Mouse (Mus musculus) stomach, embryonic 16.5 days (tissue): ENCODE measurements around the gene Iars. TPM values are rescaled to one million over a fixed set of nuclear protein-coding genes. Genes with fewer than 3 reads are reported as not detected.

Experiments
- ATAC-seq: fragments of 200-750 bp; cut with Nextera tagmentation; 2 replicates; pipeline ENCODE4 v1.8.0; 2017; ENCODE audit warnings: moderate number of reproducible peaks, moderate TSS enrichment; ENCODE audit not compliant: insufficient read depth, low FRiP score
- H3K27ac ChIP-seq: fragments of 300-500 bp; sonication (generic); 2 replicates; pipeline ENCODE4 v1.5.1; 2014; ENCODE audit warnings: low read length
- H3K27me3 ChIP-seq: fragments of 300-500 bp; sonication (generic); 2 replicates; pipeline ENCODE4 v1.6.1; 2014; ENCODE audit warnings: low read length, control low read depth, mixed read lengths; ENCODE audit not compliant: control insufficient read depth, insufficient read depth
- H3K36me3 ChIP-seq: fragments of 300-500 bp; sonication (generic); 2 replicates; pipeline ENCODE4 v1.6.1; 2014; ENCODE audit warnings: low read length; ENCODE audit not compliant: control insufficient read depth, insufficient read depth
- H3K4me1 ChIP-seq: fragments of 300-500 bp; sonication (generic); 2 replicates; pipeline ENCODE4 v1.6.1; 2014; ENCODE audit warnings: low read length, control low read depth, mixed read lengths; ENCODE audit not compliant: control insufficient read depth, insufficient read depth
- H3K4me2 ChIP-seq: fragments of 300-500 bp; sonication (generic); 2 replicates; pipeline ENCODE4 v1.6.1; 2014; ENCODE audit warnings: low read depth, low read length, mixed read lengths
- H3K4me3 ChIP-seq: fragments of 300-500 bp; sonication (generic); replicated peaks from 2 replicates; pipeline ENCODE4 v1.5.1; 2014; ENCODE audit warnings: mild to moderate bottlenecking, low read length
- H3K9ac ChIP-seq: fragments of 300-500 bp; sonication (generic); 2 replicates; pipeline ENCODE4 v1.6.1; 2014; ENCODE audit warnings: low read length
- H3K9me3 ChIP-seq: fragments of 300-500 bp; sonication (generic); replicated peaks from 2 replicates; pipeline ENCODE4 v1.6.1; 2016; ENCODE audit warnings: low read length, control low read depth; ENCODE audit not compliant: control insufficient read depth
- WGBS: fragments of 180-500 bp; shearing (Covaris S2); extraction: QIAGEN DNeasy Blood & Tissue Kit; methylation state at CpG from one replicate; pipeline ENCODE4 v1.1.7; 2014; 5-methylcytosine and 5-hydroxymethylcytosine counted together
- polyA plus RNA-seq: library from polyadenylated mRNA; unstranded; fragments of >200 nt; fragmentation: Nextera tagmentation; extraction: Ambion mirVana; gene quantifications from 2 replicates; pipeline ENCODE4 v1.2.1, GENCODE M21; 2015

Gene Iars
- polyA plus RNA-seq, 1 experiment from 2014 or later, result 78.1 TPM

DNA sequence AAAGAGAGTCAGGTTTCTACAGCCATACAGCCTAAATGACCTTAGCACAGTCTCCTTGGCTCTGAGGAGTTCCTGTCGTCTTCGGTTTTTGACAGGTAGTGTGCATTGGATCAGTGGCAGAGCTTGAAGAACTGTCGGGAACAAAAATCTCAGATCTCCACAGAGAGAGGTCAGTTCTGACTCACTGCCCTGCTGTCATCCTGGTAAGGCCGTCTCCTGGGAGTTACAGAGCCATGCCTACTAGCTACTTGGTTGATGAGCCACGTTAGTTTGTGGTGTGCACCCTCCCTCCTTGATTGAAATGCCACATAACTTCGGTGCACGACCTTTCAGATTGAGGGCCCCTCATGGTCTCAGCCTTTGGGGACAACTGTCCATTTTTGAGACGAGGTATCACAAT lies 26.4 kb downstream of the Iars start:
- Histone ChIP-seq H3K36me3 (peaks cover 31% of the 10 kb centered on the region), H3K4me2 (no peak overlapping the region), H3K4me1 (no peaks in the 10 kb centered on the region), H3K9ac (no peak overlapping the region), H3K27me3 (no peaks in the 10 kb centered on the region), H3K4me3 (no peak overlapping the region), H3K27ac (no peak overlapping the region), H3K9me3 (no peaks in the 10 kb centered on the region)
- WGBS, result 89% methylated on average over 8 of the region's 8 CpGs
- no peak for ATAC-seq

DNA sequence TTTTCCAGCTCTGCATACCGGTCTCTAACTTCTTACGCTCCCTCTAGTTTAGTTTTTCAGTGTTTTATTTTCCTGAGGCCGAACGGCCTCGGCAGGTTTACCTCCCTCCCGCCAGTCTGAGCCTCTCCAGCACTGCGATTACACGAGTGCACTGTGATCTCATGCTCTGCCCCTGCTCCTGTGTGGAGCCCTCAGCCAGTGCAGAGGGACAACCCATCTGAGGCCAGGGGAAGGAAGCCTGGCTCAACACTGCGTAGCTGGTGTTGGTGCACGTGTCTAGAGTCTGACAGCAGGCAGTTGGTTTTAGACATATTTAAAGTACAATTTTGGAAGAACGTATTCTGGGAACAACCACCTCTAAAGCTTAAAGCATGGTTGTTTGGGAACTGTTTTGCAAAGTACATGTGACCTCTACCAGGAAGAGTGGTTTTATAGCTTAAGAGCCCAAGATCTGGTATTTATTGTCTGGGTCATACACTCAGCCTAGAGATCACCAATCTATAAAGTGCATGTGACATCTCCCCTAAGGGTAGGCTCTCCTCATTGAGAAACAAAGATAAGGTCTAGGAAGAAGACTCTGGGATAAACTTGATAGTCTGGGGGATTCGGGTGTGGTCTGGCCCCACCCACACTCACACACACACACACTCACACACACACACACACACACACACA lies 30.3 kb downstream of the Iars start:
- H3K9me3 ChIP-seq, result no peaks in the 10 kb centered on the region
- no peak overlapping the region for H3K27ac ChIP-seq
- no peaks in the 10 kb centered on the region for H3K27me3 ChIP-seq
- WGBS, result 90% methylated on average over 12 of the region's 12 CpGs
- no peak overlapping the region for H3K4me2 ChIP-seq
- H3K4me1 ChIP-seq, result no peaks in the 10 kb centered on the region
- no peak overlapping the region for H3K9ac ChIP-seq
- H3K36me3 ChIP-seq, result peaks cover 25% of the 10 kb centered on the region
- no peak overlapping the region for H3K4me3 ChIP-seq
- no peak for ATAC-seq

DNA sequence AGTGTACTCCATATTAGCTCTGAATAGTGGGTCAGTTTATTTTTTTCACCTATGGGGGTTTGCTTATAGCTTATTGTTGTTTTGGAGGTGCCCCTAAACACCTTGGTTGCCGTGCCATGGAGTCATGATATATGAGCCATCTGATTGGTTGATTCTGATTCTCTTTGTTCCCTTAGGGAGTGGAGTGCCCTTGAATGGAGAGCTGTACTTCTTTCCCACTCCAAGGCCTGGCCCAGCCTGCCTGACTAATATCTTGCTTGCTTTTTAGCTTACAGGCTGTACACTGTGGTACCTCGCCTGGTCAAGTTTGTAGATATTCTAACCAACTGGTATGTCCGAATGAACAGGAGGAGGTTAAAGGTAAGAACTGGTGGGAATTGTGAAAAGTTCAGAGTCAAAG lies 37.4 kb downstream of the Iars start:
- no peak overlapping the region for H3K4me3 ChIP-seq
- no peaks in the 10 kb centered on the region for H3K4me1 ChIP-seq
- H3K27me3 ChIP-seq, result no peaks in the 10 kb centered on the region
- no peak overlapping the region for H3K4me2 ChIP-seq
- no peak for ATAC-seq
- no peak overlapping the region for H3K27ac ChIP-seq
- peaks cover 34% of the 10 kb centered on the region for H3K36me3 ChIP-seq
- no peak overlapping the region for H3K9ac ChIP-seq
- 89% methylated on average over 3 of the region's 3 CpGs for WGBS
- H3K9me3 ChIP-seq, result no peaks in the 10 kb centered on the region

DNA sequence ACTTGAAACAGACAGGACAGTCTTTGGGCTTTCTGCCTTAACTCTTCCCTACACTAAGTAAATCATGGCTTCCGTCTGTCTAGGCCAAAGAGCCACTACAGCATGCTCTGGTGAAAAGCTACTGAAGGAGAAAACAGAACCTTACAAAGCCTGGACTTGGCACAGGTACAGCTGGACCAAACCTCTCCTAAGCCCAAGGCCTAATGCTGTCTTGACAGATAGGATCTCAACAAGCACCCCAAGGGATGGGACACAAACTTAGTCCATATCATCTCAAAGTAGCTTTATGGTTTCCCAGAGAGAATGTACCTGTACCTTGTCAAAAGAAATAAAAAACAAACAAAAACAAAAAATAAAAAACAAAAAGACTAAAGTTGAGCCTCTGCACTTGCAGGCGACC lies 54.5 kb downstream of the Iars start:
- Histone ChIP-seq H3K9me3 (no peaks in the 10 kb centered on the region), H3K27ac (no peak overlapping the region), H3K36me3 (peaks cover 11% of the 10 kb centered on the region), H3K4me2 (no peak overlapping the region), H3K4me1 (no peaks in the 10 kb centered on the region), H3K4me3 (no peak overlapping the region), H3K9ac (no peak overlapping the region), H3K27me3 (no peaks in the 10 kb centered on the region)
- no peak for ATAC-seq
- WGBS, result 83% methylated on average over 2 of the region's 2 CpGs

DNA sequence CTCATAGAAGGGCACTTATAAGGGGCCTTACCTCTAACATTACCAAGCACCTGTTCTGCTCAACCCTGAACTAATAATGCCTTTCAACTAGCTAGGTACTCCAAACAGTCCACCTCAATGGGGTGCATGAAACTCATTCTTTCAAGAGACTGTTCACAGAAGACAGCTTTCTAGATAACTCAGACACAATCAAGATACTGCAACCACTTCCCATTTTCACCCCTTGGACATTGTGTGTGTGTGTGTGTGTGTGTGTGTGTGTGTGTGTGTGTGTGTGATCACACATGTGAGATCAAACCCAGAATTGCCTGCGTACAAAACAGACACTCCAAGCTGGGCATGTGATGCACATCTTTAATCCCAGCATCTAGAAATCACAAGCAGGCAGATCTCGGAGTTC lies 56.1 kb downstream of the Iars start:
- H3K9me3 ChIP-seq, result no peaks in the 10 kb centered on the region

DNA sequence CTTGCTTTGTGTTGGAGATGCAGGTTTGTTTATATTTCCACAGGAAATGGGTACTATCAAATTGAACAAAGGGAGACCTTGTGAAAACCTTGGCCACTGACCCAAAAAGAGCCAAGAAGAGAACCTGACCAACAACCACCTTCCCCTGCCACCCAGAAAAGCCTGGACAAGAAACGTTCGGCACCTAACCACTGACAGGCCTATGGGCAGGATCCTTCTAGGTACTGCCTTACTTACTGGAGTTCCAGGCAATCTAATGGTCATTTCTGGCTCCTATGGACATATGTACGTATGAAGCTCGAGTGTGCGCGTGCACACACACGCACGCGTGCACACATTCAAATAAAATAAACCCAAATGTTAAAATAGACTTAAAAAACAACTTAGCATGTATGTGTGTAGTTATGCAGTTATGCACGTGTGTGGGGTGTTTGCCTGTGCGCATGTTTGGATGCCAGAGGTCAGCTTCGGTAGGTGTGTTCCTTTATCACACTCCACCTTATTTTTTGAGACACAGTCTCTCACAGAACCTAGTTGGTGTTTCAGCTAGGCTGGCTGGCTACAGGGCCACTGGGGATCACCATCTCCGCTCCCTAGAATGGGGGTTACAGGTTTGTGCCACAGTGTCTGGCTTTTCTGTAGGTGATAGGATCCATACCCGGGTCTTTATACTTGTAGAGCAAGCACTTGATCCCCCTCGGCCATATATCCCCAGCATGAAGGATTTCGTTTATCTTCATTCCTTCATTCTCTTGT lies 59.6 kb downstream of the Iars start:
- ATAC-seq, result no peak
- no peak overlapping the region for H3K4me3 ChIP-seq
- no peaks in the 10 kb centered on the region for H3K36me3 ChIP-seq
- 90% methylated on average over 16 of the region's 16 CpGs for WGBS
- no peak overlapping the region for H3K9ac ChIP-seq
- H3K4me2 ChIP-seq, result no peak overlapping the region
- no peaks in the 10 kb centered on the region for H3K4me1 ChIP-seq
- H3K27ac ChIP-seq, result no peak overlapping the region
- H3K27me3 ChIP-seq, result no peaks in the 10 kb centered on the region
- H3K9me3 ChIP-seq, result no peaks in the 10 kb centered on the region

More for the DNA sequence above, 56.1 kb downstream of the Iars start:
- H3K4me3 ChIP-seq, result no peak overlapping the region
- H3K4me2 ChIP-seq, result no peak overlapping the region
- WGBS, result 85% methylated on average over 2 of the region's 2 CpGs
- no peaks in the 10 kb centered on the region for H3K27me3 ChIP-seq
- H3K36me3 ChIP-seq, result peaks cover 5% of the 10 kb centered on the region; the same call in 1 of the 2 replicates
- ATAC-seq, result no peak
- no peak overlapping the region for H3K27ac ChIP-seq
- H3K9ac ChIP-seq, result no peak overlapping the region
- H3K4me1 ChIP-seq, result no peaks in the 10 kb centered on the region

DNA sequence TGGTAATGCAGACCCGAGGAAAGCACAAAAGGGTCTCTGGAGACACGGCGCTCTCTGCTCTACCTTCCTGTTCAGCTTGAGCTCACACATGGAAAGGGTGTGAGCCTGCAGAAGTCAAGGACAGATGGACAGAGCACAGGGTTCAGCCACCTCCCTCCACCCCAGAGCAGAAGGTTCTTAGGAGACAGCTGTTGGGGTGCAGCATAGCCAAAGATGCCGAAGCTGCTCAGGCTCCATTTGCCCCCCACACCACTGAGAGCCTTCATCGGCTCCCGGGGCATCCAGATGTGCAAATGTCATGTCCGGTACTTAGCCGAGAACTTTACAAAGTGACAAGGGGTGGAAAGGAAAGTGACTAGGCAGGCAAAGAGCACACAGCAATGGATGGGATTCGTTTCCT lies 74.7 kb downstream of the Iars start:
- no peak for ATAC-seq
- Histone ChIP-seq H3K36me3 (no peaks in the 10 kb centered on the region), H3K9ac (no peak overlapping the region), H3K27me3 (no peaks in the 10 kb centered on the region), H3K4me3 (no peak overlapping the region), H3K4me1 (no peaks in the 10 kb centered on the region), H3K27ac (no peak overlapping the region), H3K4me2 (no peak overlapping the region), H3K9me3 (no peaks in the 10 kb centered on the region)
- WGBS, result 87% methylated on average over 9 of the region's 9 CpGs

DNA sequence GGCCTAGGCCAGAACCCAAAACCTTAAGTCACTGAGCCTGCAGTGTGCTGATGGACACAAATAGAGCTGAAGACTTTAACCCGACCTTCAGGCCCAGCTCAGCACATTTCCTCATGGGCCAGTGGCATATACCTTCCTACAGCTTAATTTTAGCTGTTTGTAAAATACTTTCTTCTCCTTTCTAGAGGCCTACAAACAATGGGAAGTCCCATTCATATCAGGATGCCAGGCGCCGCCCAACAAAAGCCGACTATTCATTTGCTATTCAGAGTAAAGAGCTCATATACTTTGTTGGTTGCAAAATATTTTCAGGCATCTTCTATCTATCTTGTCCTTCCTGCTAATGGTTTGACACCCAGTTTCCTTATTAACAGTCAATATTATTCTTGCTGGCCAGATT lies 76.1 kb downstream of the Iars start:
- Histone ChIP-seq H3K4me1 (no peaks in the 10 kb centered on the region), H3K36me3 (no peaks in the 10 kb centered on the region), H3K4me3 (no peak overlapping the region), H3K9me3 (no peaks in the 10 kb centered on the region), H3K9ac (no peak overlapping the region), H3K4me2 (no peak overlapping the region), H3K27me3 (no peaks in the 10 kb centered on the region), H3K27ac (no peak overlapping the region)
- WGBS, result 81% methylated on average over 4 of the region's 4 CpGs
- no peak for ATAC-seq

DNA sequence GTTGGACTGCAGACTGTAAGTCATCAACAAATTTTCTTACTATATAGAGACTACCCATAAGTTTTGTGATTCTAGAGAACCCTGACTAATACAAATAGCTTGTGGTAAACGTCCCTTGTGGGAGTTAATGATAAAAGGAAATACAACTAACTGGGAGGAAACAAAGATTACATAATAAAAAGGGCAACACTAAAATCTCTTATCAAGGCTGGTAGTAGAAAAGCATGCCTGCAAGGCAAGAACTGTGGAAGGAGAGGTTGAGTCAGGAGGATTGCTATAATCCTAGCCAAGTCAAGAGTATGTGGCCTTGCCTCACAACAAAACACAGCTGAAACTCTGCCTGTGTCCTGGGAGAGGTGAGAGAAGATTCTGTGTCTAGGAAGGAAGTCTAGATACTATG lies 78.8 kb downstream of the Iars start:
- no peak overlapping the region for H3K4me3 ChIP-seq
- H3K9ac ChIP-seq, result no peak overlapping the region
- no peak overlapping the region for H3K27ac ChIP-seq
- H3K9me3 ChIP-seq, result no peaks in the 10 kb centered on the region
- 44% methylated on average over 1 of the region's 1 CpGs for WGBS
- no peak for ATAC-seq
- no peak overlapping the region for H3K4me2 ChIP-seq
- no peaks in the 10 kb centered on the region for H3K4me1 ChIP-seq
- H3K36me3 ChIP-seq, result no peaks in the 10 kb centered on the region
- no peaks in the 10 kb centered on the region for H3K27me3 ChIP-seq
